Mouse (Mus musculus) frontal cortex, postnatal 14 days (tissue): ENCODE data around the gene Dhodh.

ENCODE experiments used
- DNase-seq, 2 experiments: peaks; one replicate each; pipeline ENCODE4 v3.0.0; 2022; ENCODE audit warnings: low spot score in 2 of 2

Gene Dhodh

GRCm38 (mm10) chr8:109586972-109587504, 21.4 kb downstream of the Dhodh start:
- DNase-seq = no peak

GRCm38 (mm10) chr8:109585652-109586051, 22.8 kb downstream of the Dhodh start:
- DNase-seq = no peak

- no peak for DNase-seq
These were observed 23.6 kb downstream of the Dhodh start for GRCm38 (mm10) chr8:109584830-109585229.

- no peak for DNase-seq
These were observed 24.2 kb downstream of the Dhodh start for GRCm38 (mm10) chr8:109584293-109584692.

GRCm38 (mm10) chr8:109578900-109579301, 29.6 kb downstream of the Dhodh start, which contains the start of gene Hp:
TSS of gene Hp (minus strand) at chr8:109579172.
- no peak for DNase-seq

DNA sequence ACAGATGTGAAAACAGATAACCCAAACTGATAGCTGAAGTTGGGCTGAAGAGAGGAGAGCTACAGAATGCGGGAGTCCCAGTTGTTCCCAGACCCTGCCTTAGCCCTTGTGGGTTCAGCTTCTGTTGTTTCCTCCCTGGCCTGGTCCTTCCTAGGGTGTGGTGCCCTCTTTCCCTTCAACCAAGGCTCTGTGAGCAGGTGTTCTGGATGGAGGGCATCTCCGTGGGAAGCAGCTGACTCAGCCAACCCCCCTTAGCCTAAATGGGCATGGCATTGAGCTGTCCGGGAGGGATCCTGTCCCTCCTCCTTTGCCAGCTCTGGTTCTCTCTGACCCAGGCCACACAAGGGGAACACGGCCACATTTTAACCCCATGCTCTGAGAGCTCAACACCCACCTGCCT, 32.2 kb downstream of the Dhodh start:
- no peak for DNase-seq

DNA sequence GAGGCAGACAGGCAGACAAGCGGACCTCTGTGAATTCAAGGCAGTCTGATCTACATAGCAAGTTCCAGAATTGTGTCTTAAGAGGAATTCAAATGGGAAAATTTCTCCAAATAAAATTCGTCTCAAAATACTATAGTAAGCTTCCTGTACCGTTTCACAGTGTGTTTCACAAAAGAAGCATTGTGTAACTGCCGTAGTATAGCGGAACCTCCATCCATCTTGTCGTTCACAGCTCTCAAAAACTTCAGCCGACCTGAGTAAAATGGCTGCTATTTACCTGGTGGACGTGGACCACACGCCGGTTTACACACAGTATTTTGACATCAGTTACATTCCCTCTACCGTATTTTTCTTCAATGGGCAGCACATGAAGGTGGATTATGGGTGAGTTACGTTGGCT, 37.3 kb downstream of the Dhodh start:
- no peak for DNase-seq

DNA sequence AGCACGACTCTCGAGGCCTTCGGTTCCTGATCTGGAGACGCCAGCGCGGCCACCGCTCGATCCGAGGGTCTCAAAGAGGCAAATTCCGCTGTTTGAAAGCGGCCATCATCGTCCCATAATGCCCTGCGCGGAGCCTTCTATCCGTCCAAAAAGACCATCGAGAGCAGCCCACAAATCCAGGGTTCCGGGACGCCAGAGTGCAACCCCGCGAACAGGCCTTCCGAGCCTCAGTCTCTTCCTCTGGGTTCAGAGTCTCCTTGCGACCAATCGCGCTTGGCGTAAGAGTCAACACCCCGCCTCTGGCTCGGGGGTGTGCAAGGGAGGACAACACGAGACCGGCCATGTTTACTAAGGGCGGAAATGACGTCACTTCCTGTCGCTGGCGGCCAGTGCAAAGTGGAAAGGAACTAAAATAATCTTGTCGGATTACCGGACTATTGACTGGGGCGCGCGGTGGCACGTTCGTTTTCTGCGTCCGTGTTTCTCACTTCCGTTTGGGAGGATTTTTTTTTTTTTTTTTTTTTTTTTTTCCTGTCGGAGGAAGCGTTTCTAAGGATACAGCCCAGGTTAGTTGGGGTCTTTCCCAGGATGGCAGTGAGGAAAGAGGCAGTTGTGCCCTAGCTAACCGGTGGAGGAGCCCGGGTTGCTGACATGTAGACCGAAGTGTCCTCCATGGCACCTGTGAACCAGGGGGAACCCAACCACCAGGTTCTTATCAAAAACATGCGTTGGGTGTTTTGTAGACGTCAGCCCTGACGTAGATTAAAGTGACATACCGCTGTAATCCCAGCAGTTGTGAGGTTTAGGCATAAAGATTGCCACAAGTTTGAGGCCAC, 42.8 kb downstream of the Dhodh start, which contains the start of the genes Dhx38 and Txnl4b:
Gene Dhx38 (minus strand): TSS at position 364 of the 836 bp plus-strand sequence.
Gene Txnl4b (plus strand): TSS at position 395 of the 836 bp plus-strand sequence.
- peak; percentile 96 to 99 for DNase-seq

DNA sequence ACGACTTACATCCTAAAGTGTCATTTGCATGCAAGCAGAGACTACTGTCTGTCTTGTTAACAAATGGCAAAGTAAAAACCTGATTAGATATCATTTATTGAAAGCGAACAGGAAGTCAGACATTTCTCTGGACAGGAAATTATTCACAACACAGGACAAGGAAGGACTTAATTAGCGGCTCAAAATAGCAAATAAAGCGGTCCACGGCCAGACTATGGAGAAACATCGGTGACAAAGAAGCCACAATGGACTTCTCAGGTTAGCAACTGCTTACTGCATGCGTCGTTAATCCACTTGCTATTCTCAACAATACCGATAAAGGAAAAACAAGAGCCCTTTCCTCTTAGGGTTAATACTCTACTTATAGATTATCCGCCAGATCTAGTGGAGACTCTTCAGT, 43.7 kb downstream of the Dhodh start:
- no peak for DNase-seq

GRCm38 (mm10) chr8:109563881-109564280, 44.6 kb downstream of the Dhodh start:
- no peak for DNase-seq

DNA sequence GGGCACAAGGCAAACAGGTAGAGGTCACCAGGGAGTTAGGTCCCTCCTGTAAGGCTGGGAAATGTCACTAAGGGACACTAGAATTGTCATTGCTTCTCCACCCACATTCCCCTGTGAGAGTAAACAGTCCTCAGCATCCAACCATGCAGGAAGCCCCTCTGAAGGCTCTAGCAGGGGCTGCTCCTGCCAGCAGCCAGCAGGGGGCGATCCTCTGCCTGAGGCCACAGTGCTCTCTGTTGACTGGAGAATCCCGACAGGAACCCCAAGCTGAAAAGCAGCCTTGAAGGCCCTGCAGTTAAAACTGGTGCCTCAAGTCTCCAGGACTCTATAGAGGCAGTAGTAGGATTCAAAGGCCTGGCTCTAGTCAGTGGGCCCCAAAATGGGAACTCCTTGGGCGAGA, 56.8 kb downstream of the Dhodh start:
- no peak for DNase-seq

DNA sequence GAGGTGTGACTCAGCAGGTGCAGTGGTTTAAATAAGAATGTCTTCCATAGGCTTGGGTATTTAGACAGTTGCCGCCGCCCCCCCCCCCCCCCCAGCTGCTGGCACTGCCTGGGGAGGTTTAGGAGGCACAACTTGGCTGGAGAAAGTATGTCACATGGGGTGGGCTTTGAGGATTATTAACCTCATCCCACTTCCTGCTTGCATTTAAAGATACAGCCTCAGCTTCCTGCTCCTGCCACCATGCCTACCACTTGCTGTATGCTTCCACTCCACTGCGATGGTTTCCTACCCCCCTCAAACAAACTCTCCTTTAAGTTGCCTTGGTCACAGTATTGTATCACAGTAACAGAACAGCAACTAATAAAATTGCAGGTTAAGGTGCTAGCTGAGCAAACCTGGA, 64.4 kb downstream of the Dhodh start:
- DNase-seq = no peak

DNA sequence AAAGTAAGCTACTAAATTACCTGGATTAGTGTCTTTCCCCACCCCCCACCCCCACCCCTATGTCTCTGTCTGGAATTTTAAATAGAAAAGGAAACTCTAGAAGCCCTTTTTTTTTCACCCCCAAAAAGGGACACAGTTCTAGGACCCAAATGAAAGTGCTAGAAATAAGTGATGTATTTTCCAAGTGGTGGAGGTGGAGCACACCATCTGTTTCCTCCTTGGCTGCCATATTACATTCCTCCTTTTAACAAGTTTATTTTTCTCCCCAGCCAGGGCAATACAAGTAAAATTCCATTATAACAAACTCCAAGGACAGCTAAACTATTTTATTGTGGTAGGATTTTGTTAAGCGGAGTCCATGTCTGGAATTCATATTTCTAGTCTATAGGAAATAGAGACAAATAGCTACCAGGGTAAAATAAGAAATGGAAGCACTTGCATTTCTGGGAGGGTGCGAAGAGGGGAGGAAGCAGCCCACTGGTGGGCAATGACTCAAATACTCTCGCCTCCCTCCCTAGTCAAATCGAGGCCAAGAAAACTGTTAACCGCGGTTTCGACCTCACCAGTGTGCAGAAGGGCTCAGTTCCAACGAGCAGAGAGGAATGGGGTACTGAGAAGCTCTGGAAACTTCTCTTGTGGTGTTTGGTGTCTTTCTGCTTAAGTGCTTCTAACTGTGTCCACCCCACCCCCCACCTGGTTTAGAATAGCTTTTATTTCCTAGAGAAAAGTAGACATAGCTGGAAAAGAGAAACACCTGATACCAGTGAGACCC, 65.5 kb downstream of the Dhodh start:
- no peak for DNase-seq

GRCm38 (mm10) chr8:109542165-109542564, 66.3 kb downstream of the Dhodh start:
- DNase-seq = no peak
